Mouse (Mus musculus) frontal cortex, postnatal 10 days (tissue): Measurements from ENCODE around the gene Amdhd1.
"Not testable (repeated sequence)": the region's sequence is repeated elsewhere in the genome, so short reads cannot be mapped to it uniquely, and the experiment has no call there.

Source experiments
- DNase-seq, 2 experiments: peaks; one replicate each; pipeline ENCODE4 v3.0.0; 2022; ENCODE audit warnings: low spot score in 2 of 2, mixed read lengths in 1 of 2

Gene Amdhd1

GRCm38 (mm10) chr10:93539775-93540430 is at the start of gene Amdhd1:
Gene Amdhd1 (minus strand): TSS chr10:93540033.
- peak; percentile 50 to 58 for DNase-seq

- peak; percentile 81 to 92 for DNase-seq
Observed at GRCm38 (mm10) chr10:93589281-93589848, 49.5 kb upstream of the Amdhd1 start, which contains the start of gene Snrpf. Gene Snrpf (minus strand): TSS chr10:93589706.

- no peak for DNase-seq
Observed at GRCm38 (mm10) chr10:93588796-93589195, 49.0 kb upstream of the Amdhd1 start.

- peak; percentile 44 to 67 for DNase-seq
Observed at GRCm38 (mm10) chr10:93577271-93577886, 37.5 kb upstream of the Amdhd1 start.

- DNase-seq: no peak
Observed at GRCm38 (mm10) chr10:93575960-93576359, 36.1 kb upstream of the Amdhd1 start.

- DNase-seq: no peak
Observed at GRCm38 (mm10) chr10:93574966-93575365, 35.1 kb upstream of the Amdhd1 start.

- DNase-seq: no peak
Observed at GRCm38 (mm10) chr10:93572209-93572608, 32.4 kb upstream of the Amdhd1 start.

- no peak for DNase-seq
Observed at GRCm38 (mm10) chr10:93568671-93569070, 28.8 kb upstream of the Amdhd1 start.

- no peak for DNase-seq
Observed at GRCm38 (mm10) chr10:93567841-93568566, 28.2 kb upstream of the Amdhd1 start.

GRCm38 (mm10) chr10:93567066-93567465 is 27.2 kb upstream of the Amdhd1 start:
- DNase-seq: no peak

GRCm38 (mm10) chr10:93564518-93565090 is 24.8 kb upstream of the Amdhd1 start:
- no peak for DNase-seq

- DNase-seq: no peak
Observed at GRCm38 (mm10) chr10:93559786-93560185, 20.0 kb upstream of the Amdhd1 start.

GRCm38 (mm10) chr10:93557971-93558370 is 18.1 kb upstream of the Amdhd1 start:
- DNase-seq: not testable (repeated sequence)

- no peak for DNase-seq
Observed at GRCm38 (mm10) chr10:93552596-93552995, 12.8 kb upstream of the Amdhd1 start.

- no peak for DNase-seq
Observed at GRCm38 (mm10) chr10:93549821-93550220, 10.0 kb upstream of the Amdhd1 start.

- DNase-seq: peak in 1 of 2 experiments; percentile 67
Observed at GRCm38 (mm10) chr10:93548991-93549390, 9.2 kb upstream of the Amdhd1 start.

GRCm38 (mm10) chr10:93547741-93548270 is 8.0 kb upstream of the Amdhd1 start:
- no peak for DNase-seq

- DNase-seq: no peak
Observed at GRCm38 (mm10) chr10:93544172-93544571, 4.3 kb upstream of the Amdhd1 start.

- no peak for DNase-seq
Observed at GRCm38 (mm10) chr10:93543176-93543575, 3.3 kb upstream of the Amdhd1 start.

- no peak for DNase-seq
Observed at GRCm38 (mm10) chr10:93542356-93542755, 2.5 kb upstream of the Amdhd1 start.

- no peak for DNase-seq
Observed at GRCm38 (mm10) chr10:93541585-93541984, 1.8 kb upstream of the Amdhd1 start.
